Mouse (Mus musculus) stomach, embryonic 16.5 days (tissue): ENCODE data around the gene Plekha7. TPM values are rescaled to one million over a fixed set of nuclear protein-coding genes. Genes with fewer than 3 reads are reported as not detected.
A peak's percentile ranks its signal among the peaks of the same experiment; 100 is the strongest.

Experiments used
- ATAC-seq: fragments of 200-750 bp; cut with Nextera tagmentation; 2 replicates; pipeline ENCODE4 v1.8.0; 2017; ENCODE audit warnings: moderate number of reproducible peaks, moderate TSS enrichment; ENCODE audit not compliant: insufficient read depth, low FRiP score
- H3K27ac ChIP-seq: fragments of 300-500 bp; sonication (generic); 2 replicates; pipeline ENCODE4 v1.5.1; 2014; ENCODE audit warnings: low read length
- H3K27me3 ChIP-seq: fragments of 300-500 bp; sonication (generic); 2 replicates; pipeline ENCODE4 v1.6.1; 2014; ENCODE audit warnings: low read length, control low read depth, mixed read lengths; ENCODE audit not compliant: control insufficient read depth, insufficient read depth
- H3K36me3 ChIP-seq: fragments of 300-500 bp; sonication (generic); 2 replicates; pipeline ENCODE4 v1.6.1; 2014; ENCODE audit warnings: low read length; ENCODE audit not compliant: control insufficient read depth, insufficient read depth
- H3K4me1 ChIP-seq: fragments of 300-500 bp; sonication (generic); 2 replicates; pipeline ENCODE4 v1.6.1; 2014; ENCODE audit warnings: low read length, control low read depth, mixed read lengths; ENCODE audit not compliant: control insufficient read depth, insufficient read depth
- H3K4me2 ChIP-seq: fragments of 300-500 bp; sonication (generic); 2 replicates; pipeline ENCODE4 v1.6.1; 2014; ENCODE audit warnings: low read depth, low read length, mixed read lengths
- H3K4me3 ChIP-seq: fragments of 300-500 bp; sonication (generic); replicated peaks from 2 replicates; pipeline ENCODE4 v1.5.1; 2014; ENCODE audit warnings: mild to moderate bottlenecking, low read length
- H3K9ac ChIP-seq: fragments of 300-500 bp; sonication (generic); 2 replicates; pipeline ENCODE4 v1.6.1; 2014; ENCODE audit warnings: low read length
- H3K9me3 ChIP-seq: fragments of 300-500 bp; sonication (generic); replicated peaks from 2 replicates; pipeline ENCODE4 v1.6.1; 2016; ENCODE audit warnings: low read length, control low read depth; ENCODE audit not compliant: control insufficient read depth
- WGBS: fragments of 180-500 bp; shearing (Covaris S2); extraction: QIAGEN DNeasy Blood & Tissue Kit; methylation state at CpG from one replicate; pipeline ENCODE4 v1.1.7; 2014; 5-methylcytosine and 5-hydroxymethylcytosine counted together
- polyA plus RNA-seq: library from polyadenylated mRNA; unstranded; fragments of >200 nt; fragmentation: Nextera tagmentation; extraction: Ambion mirVana; gene quantifications from 2 replicates; pipeline ENCODE4 v1.2.1, GENCODE M21; 2015

Gene Plekha7
- polyA plus RNA-seq, 1 experiment from 2014 or later: 19.9 TPM

DNA sequence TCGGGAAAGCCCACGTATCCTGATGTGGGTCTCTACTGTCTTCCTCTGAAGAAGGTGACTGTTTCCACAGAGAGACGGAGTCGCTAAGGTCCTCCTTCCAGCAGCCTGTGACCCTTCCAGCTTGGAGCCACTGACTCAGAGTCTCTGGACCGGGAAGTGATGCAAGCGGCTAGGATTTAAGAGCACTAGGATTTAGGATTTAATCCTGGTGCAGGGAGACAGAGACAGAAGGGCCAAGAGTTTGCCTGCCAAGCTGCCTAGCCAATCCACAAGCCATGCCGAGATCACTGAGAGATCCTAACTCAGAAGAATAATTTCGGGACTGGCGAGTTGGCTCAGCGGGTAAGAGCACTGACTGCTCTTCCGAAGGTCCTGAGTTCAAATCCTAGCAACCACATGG, 59.6 kb downstream of the Plekha7 start:
- H3K27ac ChIP-seq: no peak overlapping the region
- no peak overlapping the region for H3K4me2 ChIP-seq
- H3K9ac ChIP-seq: no peak overlapping the region
- no peak for ATAC-seq
- no peak overlapping the region for H3K4me3 ChIP-seq
- no peaks in the 10 kb centered on the region for H3K9me3 ChIP-seq
- WGBS: 92% methylated on average over 11 of the region's 11 CpGs
- no peaks in the 10 kb centered on the region for H3K27me3 ChIP-seq
- H3K36me3 ChIP-seq: no peaks in the 10 kb centered on the region
- H3K4me1 ChIP-seq: peaks cover 4% of the 10 kb centered on the region; the same call in 1 of the 2 replicates

DNA sequence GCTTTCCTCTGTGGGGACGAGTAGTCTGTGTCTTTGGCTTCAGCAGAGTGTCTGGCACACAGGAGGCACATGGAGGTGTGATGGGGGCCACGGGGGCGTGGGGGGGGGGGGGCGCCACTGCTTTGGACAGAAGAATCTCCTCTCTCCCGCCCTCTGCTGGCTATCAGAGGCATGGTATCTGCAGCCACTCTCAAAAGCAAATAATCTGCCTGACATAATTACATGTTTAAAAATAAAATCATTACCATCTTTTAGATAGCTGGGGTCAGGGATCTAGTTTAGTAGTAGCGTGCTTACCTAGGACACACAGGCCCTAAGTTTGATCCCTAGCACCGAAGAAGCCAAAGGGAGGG, 60.8 kb downstream of the Plekha7 start:
- Histone ChIP-seq H3K9ac (no peak overlapping the region), H3K9me3 (no peaks in the 10 kb centered on the region), H3K27ac (no peak overlapping the region), H3K4me1 (peaks cover 4% of the 10 kb centered on the region; the same call in 1 of the 2 replicates), H3K36me3 (no peaks in the 10 kb centered on the region), H3K27me3 (no peaks in the 10 kb centered on the region), H3K4me3 (no peak overlapping the region), H3K4me2 (no peak overlapping the region)
- ATAC-seq: no peak
- WGBS: 11% methylated on average over 6 of the region's 7 CpGs

DNA sequence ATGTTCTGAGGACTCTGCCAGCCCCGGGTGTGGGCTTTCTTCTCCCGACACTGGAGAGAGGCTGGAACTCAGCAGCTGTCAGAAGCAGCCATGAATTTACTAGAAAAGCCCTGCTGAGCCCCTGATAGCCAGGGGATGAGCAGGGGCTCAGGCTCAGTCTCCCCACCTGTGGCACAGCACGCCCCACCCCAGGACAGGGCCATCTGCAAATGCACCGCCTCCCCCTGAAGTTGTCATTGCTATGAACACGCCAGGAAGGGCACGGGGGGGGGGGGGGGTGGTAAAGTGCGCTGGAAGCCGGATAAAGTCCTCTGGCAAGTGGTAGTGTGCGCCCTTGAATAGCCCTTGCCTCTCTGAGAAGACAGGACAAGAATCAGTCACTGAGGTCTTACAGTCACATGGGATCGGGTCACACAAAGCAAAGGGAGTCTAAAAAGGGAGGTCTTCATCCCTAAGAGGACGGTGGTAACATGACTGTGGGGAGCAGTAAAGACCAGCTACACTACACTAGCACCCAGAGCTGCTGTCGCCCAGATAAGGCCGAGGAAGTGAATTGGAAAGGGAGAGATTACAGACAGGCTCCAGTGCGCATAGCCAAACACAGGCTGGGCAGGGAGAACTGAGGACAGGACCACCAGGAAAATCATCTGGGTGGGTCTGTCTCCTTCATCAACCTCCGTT, 61.3 kb downstream of the Plekha7 start:
- 31% methylated on average over 15 of the region's 15 CpGs for WGBS
- ATAC-seq: peak; percentile 12; the same call in 1 of the 2 replicates
- H3K4me3 ChIP-seq: no peak overlapping the region
- peak overlapping the region; percentile 29 for H3K4me2 ChIP-seq
- no peaks in the 10 kb centered on the region for H3K27me3 ChIP-seq
- H3K36me3 ChIP-seq: no peaks in the 10 kb centered on the region
- H3K9ac ChIP-seq: peak overlapping the region; percentile 31; the same call in 1 of the 2 replicates
- H3K27ac ChIP-seq: no peak overlapping the region
- H3K4me1 ChIP-seq: peaks cover 4% of the 10 kb centered on the region; the same call in 1 of the 2 replicates
- H3K9me3 ChIP-seq: no peaks in the 10 kb centered on the region

GRCm38 (mm10) chr7:116245815-116246695, 62.1 kb downstream of the Plekha7 start:
- H3K9ac ChIP-seq: peak overlapping the region; percentile 31; the same call in 1 of the 2 replicates
- ATAC-seq: no peak
- H3K27ac ChIP-seq: no peak overlapping the region
- H3K4me3 ChIP-seq: no peak overlapping the region
- WGBS: 30% methylated on average over 15 of the region's 15 CpGs
- H3K27me3 ChIP-seq: no peaks in the 10 kb centered on the region
- H3K4me2 ChIP-seq: peak overlapping the region; percentile 29
- H3K4me1 ChIP-seq: peaks cover 7% of the 10 kb centered on the region
- H3K36me3 ChIP-seq: no peaks in the 10 kb centered on the region
- no peaks in the 10 kb centered on the region for H3K9me3 ChIP-seq

GRCm38 (mm10) chr7:116244302-116245165, 63.6 kb downstream of the Plekha7 start:
- Histone ChIP-seq H3K4me3 (no peak overlapping the region), H3K4me2 (no peak overlapping the region), H3K9ac (no peak overlapping the region), H3K9me3 (no peaks in the 10 kb centered on the region), H3K4me1 (peaks cover 7% of the 10 kb centered on the region), H3K36me3 (no peaks in the 10 kb centered on the region), H3K27me3 (no peaks in the 10 kb centered on the region), H3K27ac (no peak overlapping the region)
- ATAC-seq: no peak
- WGBS: 43% methylated on average over 7 of the region's 7 CpGs

GRCm38 (mm10) chr7:116242810-116243209, 65.4 kb downstream of the Plekha7 start:
- Histone ChIP-seq H3K4me3 (no peak overlapping the region), H3K27ac (no peak overlapping the region), H3K27me3 (no peaks in the 10 kb centered on the region), H3K9me3 (no peaks in the 10 kb centered on the region), H3K4me1 (peaks cover 9% of the 10 kb centered on the region), H3K9ac (no peak overlapping the region), H3K36me3 (no peaks in the 10 kb centered on the region), H3K4me2 (no peak overlapping the region)
- ATAC-seq: no peak
- WGBS: 77% methylated on average over 3 of the region's 3 CpGs

- Histone ChIP-seq H3K4me1 (peaks cover 21% of the 10 kb centered on the region), H3K27me3 (peaks cover 3% of the 10 kb centered on the region; the same call in 1 of the 2 replicates), H3K36me3 (no peaks in the 10 kb centered on the region), H3K9ac (peak overlapping the region; percentile 19; the same call in 1 of the 2 replicates), H3K4me3 (no peak overlapping the region), H3K9me3 (no peaks in the 10 kb centered on the region), H3K27ac (no peak overlapping the region), H3K4me2 (no peak overlapping the region)
- WGBS: 27% methylated on average over 7 of the region's 7 CpGs
- ATAC-seq: no peak
Measured at GRCm38 (mm10) chr7:116241601-116242000, 66.6 kb downstream of the Plekha7 start.

- H3K4me1 ChIP-seq: peaks cover 24% of the 10 kb centered on the region
- 69% methylated on average over 12 of the region's 12 CpGs for WGBS
- H3K9ac ChIP-seq: no peak overlapping the region
- H3K36me3 ChIP-seq: no peaks in the 10 kb centered on the region
- no peaks in the 10 kb centered on the region for H3K9me3 ChIP-seq
- ATAC-seq: no peak
- H3K4me3 ChIP-seq: no peak overlapping the region
- no peak overlapping the region for H3K27ac ChIP-seq
- H3K27me3 ChIP-seq: peaks cover 3% of the 10 kb centered on the region; the same call in 1 of the 2 replicates
- no peak overlapping the region for H3K4me2 ChIP-seq
Measured at GRCm38 (mm10) chr7:116240791-116241474, 67.2 kb downstream of the Plekha7 start.
